Mouse (Mus musculus) ES-Bruce4 (cell line): ENCODE measurements around the gene Nemf.

Experiments used
- CTCF ChIP-seq: IDR thresholded peaks from one replicate; pipeline ENCODE4 v1.8.1; 2011; ENCODE audit warnings: low read depth, low read length
- EP300 ChIP-seq: IDR thresholded peaks from 2 replicates; pipeline ENCODE4 v1.6.1; 2011; ENCODE audit warnings: low read depth, low read length; ENCODE audit not compliant: insufficient read depth

DNA sequence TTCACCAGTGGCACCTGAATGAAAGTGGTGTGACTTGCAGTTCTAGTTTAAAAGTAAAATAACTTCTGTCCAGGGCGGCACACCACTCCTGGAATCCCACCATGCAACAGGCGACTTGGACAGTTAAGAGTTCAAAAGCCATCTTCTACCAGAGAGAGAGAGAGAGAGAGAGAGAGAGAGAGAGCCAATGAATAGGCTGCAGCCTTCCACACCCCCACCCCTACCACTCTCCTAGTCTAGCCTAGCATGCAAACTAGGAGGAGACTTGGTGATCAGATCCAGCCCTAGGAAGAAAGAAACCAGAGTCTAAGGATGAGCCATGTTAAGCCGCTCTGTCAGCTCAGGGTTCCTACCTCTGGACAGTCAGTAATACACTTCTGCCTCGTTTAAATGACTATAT lies 5.4 kb upstream of the Nemf start:
- TF ChIP-seq CTCF (no peak), EP300 (no peak)
